Mouse (Mus musculus) lung, embryonic 14.5 days (tissue): ENCODE measurements around the gene Myl3. TPM values are rescaled to one million over a fixed set of nuclear protein-coding genes. Genes with fewer than 3 reads are reported as not detected.

Experiments
- ATAC-seq: fragments of 200-750 bp; cut with Nextera tagmentation; 2 replicates; pipeline ENCODE4 v1.8.0; 2017; ENCODE audit warnings: mild to moderate bottlenecking, moderate TSS enrichment, moderate library complexity; ENCODE audit not compliant: insufficient read depth
- DNase-seq: peaks from one replicate; pipeline ENCODE4 v3.0.0-alpha.2; 2015
- H3K27ac ChIP-seq: fragments of 300-500 bp; sonication (generic); 2 replicates; pipeline ENCODE4 v1.5.1; 2014; ENCODE audit warnings: low read depth, mild to moderate bottlenecking, moderate library complexity
- H3K27me3 ChIP-seq: fragments of 300-500 bp; sonication (generic); 2 replicates; pipeline ENCODE4 v1.6.1; 2014; ENCODE audit warnings: low read length, control low read depth; ENCODE audit not compliant: insufficient read depth
- H3K36me3 ChIP-seq: fragments of 300-500 bp; sonication (generic); 2 replicates; pipeline ENCODE4 v1.6.1; 2014; ENCODE audit warnings: control low read depth; ENCODE audit not compliant: insufficient read depth
- H3K4me1 ChIP-seq: fragments of 300-500 bp; sonication (generic); 2 replicates; pipeline ENCODE4 v1.6.1; 2014; ENCODE audit warnings: antibody characterized with exemption, control low read depth; ENCODE audit not compliant: insufficient read depth
- H3K4me2 ChIP-seq: fragments of 300-500 bp; sonication (generic); 2 replicates; pipeline ENCODE4 v1.6.1; 2014; ENCODE audit warnings: mild to moderate bottlenecking
- H3K4me3 ChIP-seq: fragments of 300-500 bp; sonication (generic); 2 replicates; pipeline ENCODE4 v1.5.1; 2014; ENCODE audit warnings: low read depth, low read length
- H3K9ac ChIP-seq: fragments of 300-500 bp; sonication (generic); 2 replicates; pipeline ENCODE4 v1.6.1; 2014
- H3K9me3 ChIP-seq: fragments of 300-500 bp; sonication (generic); 2 replicates; pipeline ENCODE4 v1.6.1; 2016; ENCODE audit warnings: low read depth, low read length, control low read depth
- CTCF ChIP-seq: IDR thresholded peaks from 2 replicates; pipeline ENCODE4 v1.5.1; 2016; ENCODE audit warnings: antibody characterized with exemption, low read depth
- WGBS: fragments of 180-500 bp; shearing (Covaris S2); extraction: QIAGEN DNeasy Blood & Tissue Kit; methylation state at CpG from one replicate; pipeline ENCODE4 v1.1.7; 2014; 5-methylcytosine and 5-hydroxymethylcytosine counted together
- polyA plus RNA-seq: library from polyadenylated mRNA; unstranded; fragments of >200 nt; fragmentation: Nextera tagmentation; extraction: Ambion mirVana; gene quantifications from 2 replicates; pipeline ENCODE4 v1.2.1, GENCODE M21; 2014

Myl3 gene
- polyA plus RNA-seq, 1 experiment from 2014 or later: 1.9 TPM

DNA sequence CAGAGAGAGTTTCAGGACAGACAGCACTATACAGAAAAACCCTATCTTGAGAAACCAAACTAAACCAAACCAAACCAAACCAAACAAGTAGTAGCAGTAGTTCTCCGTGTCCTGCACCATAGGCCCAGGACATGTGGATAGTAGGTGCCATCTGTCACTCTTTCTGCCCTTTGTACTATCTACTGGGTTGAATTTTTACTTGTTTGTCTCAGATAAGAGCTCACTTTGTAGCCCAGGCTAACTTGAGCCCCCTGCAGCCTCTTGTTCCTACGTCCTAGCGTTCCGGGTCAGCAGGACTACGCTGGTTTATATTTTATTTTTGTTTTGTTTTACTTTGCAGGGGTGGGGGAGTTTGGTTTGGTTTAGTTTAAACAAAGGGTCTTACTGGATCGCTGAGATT lies 37.7 kb upstream of the Myl3 start:
- Histone ChIP-seq H3K4me3 (no peak overlapping the region), H3K27me3 (no peaks in the 10 kb centered on the region), H3K27ac (no peak overlapping the region), H3K36me3 (peaks cover 8% of the 10 kb centered on the region; the same call in 1 of the 2 replicates), H3K4me1 (no peaks in the 10 kb centered on the region), H3K9ac (no peak overlapping the region), H3K9me3 (no peaks in the 10 kb centered on the region), H3K4me2 (no peak overlapping the region)
- 79% methylated on average over 6 of the region's 6 CpGs for WGBS
- DNase-seq (no peak), ATAC-seq (no peak)
- TF ChIP-seq CTCF: no peak

DNA sequence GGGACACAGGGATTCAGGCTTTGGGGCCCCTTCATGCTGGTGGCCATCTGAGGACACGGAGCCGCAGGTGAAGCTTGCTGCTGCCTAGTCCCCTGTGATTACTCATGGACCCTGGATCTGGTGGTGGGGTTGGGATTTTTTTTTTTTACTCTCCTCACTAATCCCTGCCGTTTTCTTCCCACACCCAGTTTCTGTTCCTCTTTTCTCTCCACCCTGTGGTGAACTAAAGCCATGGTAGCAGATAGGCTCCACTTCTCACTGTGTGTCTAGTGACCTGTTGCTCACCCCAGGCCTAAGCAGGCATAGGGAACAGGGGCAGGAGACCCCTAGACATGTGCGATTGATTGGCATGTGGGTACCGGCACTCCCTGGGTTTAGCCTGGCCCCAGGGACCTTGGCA lies 34.9 kb upstream of the Myl3 start:
- no peak for TF ChIP-seq CTCF
- WGBS: 83% methylated on average over 5 of the region's 5 CpGs
- ATAC-seq: no peak
- Histone ChIP-seq H3K9me3 (no peaks in the 10 kb centered on the region), H3K4me1 (no peaks in the 10 kb centered on the region), H3K36me3 (peaks cover 17% of the 10 kb centered on the region), H3K9ac (no peak overlapping the region), H3K27ac (no peak overlapping the region), H3K27me3 (no peaks in the 10 kb centered on the region), H3K4me2 (no peak overlapping the region), H3K4me3 (no peak overlapping the region)
- no peak for DNase-seq

DNA sequence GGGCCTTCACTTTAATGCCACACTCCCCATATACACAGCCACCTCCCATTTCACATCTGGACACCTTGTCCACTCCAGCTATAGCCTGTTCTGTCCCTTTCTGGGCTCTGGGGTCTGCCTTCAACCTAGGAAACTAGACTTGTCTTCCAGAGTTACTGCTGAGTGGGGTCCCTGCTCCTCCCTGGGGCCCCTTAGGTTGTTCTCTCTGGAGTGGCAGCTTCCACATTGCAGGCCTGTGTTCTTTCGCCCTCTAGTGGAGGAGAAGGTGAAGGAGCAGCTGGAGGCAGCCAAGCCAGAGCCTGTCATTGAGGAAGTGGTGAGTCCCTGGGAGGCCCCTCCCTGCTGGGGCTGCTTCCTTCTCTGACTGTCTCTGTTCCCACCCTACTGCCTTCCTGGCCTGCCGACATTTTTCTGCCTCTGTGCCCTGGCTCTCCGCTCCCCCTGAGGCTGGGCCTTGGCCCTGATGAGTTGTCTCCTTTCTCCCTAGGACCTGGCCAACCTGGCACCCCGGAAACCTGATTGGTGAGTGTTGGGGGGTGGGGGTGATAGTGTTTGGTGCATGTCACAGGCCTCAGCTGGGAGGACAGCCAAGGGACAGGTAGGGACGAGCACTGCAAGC lies 31.9 kb upstream of the Myl3 start:
- WGBS: 32% methylated on average over 5 of the region's 5 CpGs
- peaks cover 28% of the 10 kb centered on the region for H3K36me3 ChIP-seq

DNA sequence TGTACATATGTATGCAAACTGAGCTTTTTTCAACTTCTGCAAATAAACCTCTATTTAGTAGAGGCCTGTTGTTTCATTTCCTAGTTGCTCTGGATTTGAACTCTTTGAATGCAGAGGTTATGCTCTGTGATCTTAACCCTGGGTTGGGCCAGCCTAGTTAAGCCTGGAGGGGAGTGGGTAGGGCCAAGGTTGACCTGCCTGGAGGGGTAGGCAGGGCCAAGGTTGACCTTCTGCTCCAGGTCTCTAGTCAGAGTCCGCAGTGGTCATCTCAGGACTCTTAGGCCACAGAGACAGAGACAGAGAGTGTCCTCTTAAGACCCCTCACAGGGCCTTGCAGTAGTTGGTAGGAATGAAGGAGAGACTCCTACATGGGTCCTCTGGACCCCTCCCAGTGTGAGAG lies 30.1 kb upstream of the Myl3 start:
- no peak for DNase-seq
- Histone ChIP-seq H3K4me3 (no peak overlapping the region), H3K9me3 (no peaks in the 10 kb centered on the region), H3K4me2 (no peak overlapping the region), H3K36me3 (peaks cover 33% of the 10 kb centered on the region), H3K4me1 (no peaks in the 10 kb centered on the region), H3K27me3 (no peaks in the 10 kb centered on the region), H3K9ac (no peak overlapping the region), H3K27ac (no peak overlapping the region)
- no peak for ATAC-seq
- TF ChIP-seq CTCF: no peak
- WGBS: 92% methylated on average over 1 of the region's 1 CpGs

More for the DNA sequence above, 31.9 kb upstream of the Myl3 start:
- TF ChIP-seq CTCF: peak; percentile 94
- Histone ChIP-seq H3K27me3 (no peaks in the 10 kb centered on the region), H3K4me3 (peak overlapping the region; percentile 9; the same call in 1 of the 2 replicates), H3K9ac (peak overlapping the region; percentile 34; the same call in 1 of the 2 replicates), H3K9me3 (no peaks in the 10 kb centered on the region), H3K4me1 (no peaks in the 10 kb centered on the region), H3K4me2 (peak overlapping the region; percentile 48), H3K27ac (no peak overlapping the region)
- ATAC-seq (peak; percentile 88), DNase-seq (peak; percentile 91)

DNA sequence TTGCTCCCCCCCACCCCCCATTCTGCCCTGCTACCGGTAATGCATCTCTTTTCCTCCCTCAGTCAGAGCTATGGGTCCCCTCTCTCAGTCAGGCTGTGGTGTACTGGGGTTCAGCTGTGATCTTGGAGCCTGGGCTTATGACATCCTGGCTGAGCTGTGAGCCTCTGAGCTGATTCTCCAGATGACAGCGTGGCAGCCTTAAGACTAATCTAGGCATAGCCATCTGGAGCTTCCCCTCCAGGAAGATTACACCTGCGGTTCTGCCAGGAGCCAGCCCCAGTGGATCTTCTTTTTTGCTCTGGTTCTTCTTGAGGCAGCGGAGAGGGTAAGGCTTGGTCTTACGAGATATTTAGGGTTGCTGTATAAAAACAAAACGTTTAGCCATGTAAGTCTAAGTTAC lies 29.7 kb upstream of the Myl3 start:
- WGBS: 85% methylated on average over 6 of the region's 6 CpGs
- Histone ChIP-seq H3K27ac (no peak overlapping the region), H3K9me3 (no peaks in the 10 kb centered on the region), H3K4me3 (no peak overlapping the region), H3K36me3 (peaks cover 33% of the 10 kb centered on the region), H3K27me3 (no peaks in the 10 kb centered on the region), H3K4me1 (no peaks in the 10 kb centered on the region), H3K4me2 (no peak overlapping the region), H3K9ac (no peak overlapping the region)
- ATAC-seq (no peak), DNase-seq (no peak)
- no peak for TF ChIP-seq CTCF

DNA sequence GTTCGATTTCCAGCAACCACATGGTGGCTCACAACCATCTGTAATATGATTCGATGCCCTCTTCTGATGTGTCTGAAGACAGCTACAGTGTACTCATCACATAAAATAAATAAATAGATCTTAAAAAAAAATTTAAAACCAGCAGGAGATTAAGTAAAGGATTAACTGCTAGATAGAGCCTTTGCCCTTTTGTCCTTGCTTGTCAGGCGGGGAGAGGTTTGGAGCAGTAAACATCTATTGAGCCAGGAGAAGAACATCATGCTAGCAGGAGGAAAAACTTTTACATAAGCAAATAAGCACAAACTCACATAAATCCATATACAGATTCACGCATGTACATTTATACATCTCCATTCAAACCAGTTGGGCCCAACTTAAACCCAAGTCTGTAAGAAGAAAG lies 29.1 kb upstream of the Myl3 start:
- H3K9ac ChIP-seq: no peak overlapping the region
- DNase-seq: no peak
- H3K27ac ChIP-seq: no peak overlapping the region
- no peaks in the 10 kb centered on the region for H3K4me1 ChIP-seq
- H3K4me3 ChIP-seq: no peak overlapping the region
- H3K36me3 ChIP-seq: peaks cover 33% of the 10 kb centered on the region
- no peak for ATAC-seq
- no peaks in the 10 kb centered on the region for H3K9me3 ChIP-seq
- no peaks in the 10 kb centered on the region for H3K27me3 ChIP-seq
- 81% methylated on average over 4 of the region's 4 CpGs for WGBS
- no peak overlapping the region for H3K4me2 ChIP-seq
- no peak for TF ChIP-seq CTCF

DNA sequence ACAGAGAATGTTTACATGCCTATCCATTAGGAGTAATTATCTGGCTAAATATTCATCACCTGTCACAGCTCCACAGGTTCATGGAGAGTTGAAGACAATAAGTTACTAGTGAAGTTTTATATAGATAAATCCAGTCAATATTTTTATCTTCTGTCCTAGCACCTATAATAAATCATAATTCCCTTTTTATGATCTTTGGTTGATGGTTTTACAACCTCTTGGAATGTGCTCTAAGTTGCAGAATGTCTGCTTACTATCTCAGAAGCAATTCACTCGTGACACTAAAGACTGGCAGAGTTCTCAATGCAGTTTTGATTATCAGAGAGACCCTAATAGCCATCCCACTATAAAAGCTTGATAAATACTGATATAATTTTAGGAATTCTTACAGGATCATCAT lies 28.3 kb upstream of the Myl3 start:
- H3K9me3 ChIP-seq: no peaks in the 10 kb centered on the region
- no peak overlapping the region for H3K4me3 ChIP-seq
- TF ChIP-seq CTCF: no peak
- H3K27ac ChIP-seq: no peak overlapping the region
- no peaks in the 10 kb centered on the region for H3K4me1 ChIP-seq
- no peak for ATAC-seq
- no peak for DNase-seq
- no peaks in the 10 kb centered on the region for H3K27me3 ChIP-seq
- peaks cover 33% of the 10 kb centered on the region for H3K36me3 ChIP-seq
- WGBS: 70% methylated on average over 1 of the region's 1 CpGs
- no peak overlapping the region for H3K9ac ChIP-seq
- H3K4me2 ChIP-seq: no peak overlapping the region
